Mouse (Mus musculus) layer of hippocampus, postnatal 10 days (tissue): ENCODE results near the gene Col25a1. TPM values are rescaled to one million over a fixed set of nuclear protein-coding genes. Genes with fewer than 3 reads are reported as not detected.

Experiments used
- DNase-seq, 2 experiments: peaks; one replicate each; pipeline ENCODE4 v3.0.0; 2021; ENCODE audit warnings: low spot score in 2 of 2
- total RNA-seq, 2 experiments: library from RNA; stranded (reverse); gene quantifications; 2 replicates each; pipeline ENCODE4 v1.2.3; 2021

The Col25a1 gene
- total RNA-seq, 2 experiments from 2014 or later, result 41.0 to 41.6 TPM

GRCm38 (mm10) chr3:130556263-130556662, 425.0 kb downstream of the Col25a1 start:
- DNase-seq, result no peak

- DNase-seq, result no peak
These were observed 434.3 kb downstream of the Col25a1 start for GRCm38 (mm10) chr3:130565586-130565985.

- no peak for DNase-seq
These were observed 437.2 kb downstream of the Col25a1 start for GRCm38 (mm10) chr3:130568331-130569095.

- DNase-seq, result no peak
These were observed 441.9 kb downstream of the Col25a1 start for GRCm38 (mm10) chr3:130573243-130573642.

- peak; percentile 56 to 62 for DNase-seq
These were observed 443.4 kb downstream of the Col25a1 start for GRCm38 (mm10) chr3:130574652-130575051.

- DNase-seq, result peak; percentile 46 to 48
These were observed 445.4 kb downstream of the Col25a1 start for GRCm38 (mm10) chr3:130576683-130577082.

GRCm38 (mm10) chr3:130579501-130579900, 448.2 kb downstream of the Col25a1 start:
- DNase-seq, result no peak

- DNase-seq, result no peak
These were observed 450.3 kb downstream of the Col25a1 start for GRCm38 (mm10) chr3:130581577-130581976.

- DNase-seq, result no peak
These were observed 451.8 kb downstream of the Col25a1 start for GRCm38 (mm10) chr3:130582903-130583664.

GRCm38 (mm10) chr3:130584007-130584406, 452.7 kb downstream of the Col25a1 start:
- DNase-seq, result no peak

- no peak for DNase-seq
These were observed 463.7 kb downstream of the Col25a1 start for GRCm38 (mm10) chr3:130595050-130595449.

- no peak for DNase-seq
These were observed 470.2 kb downstream of the Col25a1 start for GRCm38 (mm10) chr3:130601491-130601890.

GRCm38 (mm10) chr3:130607924-130608323, 476.6 kb downstream of the Col25a1 start:
- peak in 1 of 2 experiments; percentile 29 for DNase-seq

GRCm38 (mm10) chr3:130614444-130614843, 483.1 kb downstream of the Col25a1 start:
- no peak for DNase-seq

GRCm38 (mm10) chr3:130615625-130616024, 484.3 kb downstream of the Col25a1 start:
- DNase-seq, result no peak

- DNase-seq, result no peak
These were observed 486.2 kb downstream of the Col25a1 start, which contains the start of gene Etnppl for GRCm38 (mm10) chr3:130617439-130617898. TSS of gene Etnppl (plus strand) at chr3:130617448.

- DNase-seq, result no peak
These were observed 489.3 kb downstream of the Col25a1 start for GRCm38 (mm10) chr3:130620517-130621146.

- DNase-seq, result no peak
These were observed 497.1 kb downstream of the Col25a1 start for GRCm38 (mm10) chr3:130628358-130628757.

GRCm38 (mm10) chr3:130633859-130634258, 502.6 kb downstream of the Col25a1 start:
- no peak for DNase-seq

GRCm38 (mm10) chr3:130646110-130646810, 515.0 kb downstream of the Col25a1 start:
- no peak for DNase-seq
